Mouse (Mus musculus): ENCODE measurements around the gene Lbhd1. TPM values are rescaled to one million over a fixed set of nuclear protein-coding genes. Genes with fewer than 3 reads are reported as not detected.
"Not testable (repeated sequence)": the region's sequence is repeated elsewhere in the genome, so short reads cannot be mapped to it uniquely, and the experiment has no call there.

The Lbhd1 gene
- total RNA-seq (2021): 1 to 10 TPM; 3.4 to 7.9 TPM

DNA sequence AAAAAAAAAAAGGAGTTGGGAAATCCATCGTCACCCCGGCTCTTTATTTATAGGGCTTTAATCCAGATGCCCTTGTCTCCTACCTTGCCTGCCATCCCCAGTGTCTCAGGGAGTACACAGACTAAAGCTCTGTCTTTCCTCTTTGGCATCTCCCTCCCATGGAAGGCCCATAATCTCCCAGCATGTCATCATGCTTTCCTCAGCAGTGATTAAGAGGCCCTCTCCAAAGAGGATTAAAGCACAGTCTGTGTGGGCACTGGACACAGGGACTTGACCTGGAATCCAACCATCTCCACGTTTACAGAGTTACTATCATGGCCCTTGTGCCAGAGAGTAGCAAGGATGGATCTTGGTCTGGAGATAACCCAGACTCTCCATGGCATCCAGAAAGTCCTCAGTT, at the start of gene Lbhd1, which contains the start of gene Gm49403:
Lbhd1 (plus strand) TSS at position 117 of the 400 bp plus-strand sequence.
Gm49403 (plus strand) TSS at position 315 of the 400 bp plus-strand sequence.
- no peak for DNase-seq (ENCODE audit: extremely low spot score in 1 of 2, low spot score in 2 of 2)
- intact Hi-C loops (cut with DNase I): no loop called here

DNA sequence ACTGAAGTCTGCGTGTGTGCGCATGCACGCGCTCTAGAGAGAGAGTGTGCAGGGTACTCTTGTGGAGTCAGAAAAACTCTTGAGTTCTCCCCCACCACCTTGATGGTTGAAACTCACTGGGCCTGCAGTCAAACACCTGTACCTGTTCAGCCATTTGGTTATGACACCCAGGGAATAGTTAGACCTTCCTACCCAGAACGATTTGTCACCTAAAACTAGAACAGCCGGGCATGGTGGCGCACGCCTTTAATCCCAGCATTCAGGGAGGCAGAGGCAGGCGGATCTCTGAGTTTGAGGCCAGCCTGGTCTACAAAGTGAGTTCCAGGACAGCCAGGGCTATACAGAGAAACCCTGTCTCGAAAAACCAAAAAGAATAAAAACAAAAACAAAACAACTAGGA, 47.2 kb upstream of the Lbhd1 start:
- DNase-seq (ENCODE audit: extremely low spot score in 1 of 2, low spot score in 2 of 2); intact Hi-C loops (cut with DNase I): not testable (repeated sequence)

GRCm38 (mm10) chr19:8837251-8837791, 46.2 kb upstream of the Lbhd1 start, which contains the start of gene Bscl2:
Gene Bscl2, plus strand, starts transcription at chr19:8837467.
- intact Hi-C loops (cut with DNase I): no loop called here
- DNase-seq (ENCODE audit: extremely low spot score in 1 of 2, low spot score in 2 of 2): peak; percentile 83 to 90

- peak in 1 of 2 experiments; percentile 77 for DNase-seq (ENCODE audit: extremely low spot score in 1 of 2, low spot score in 2 of 2)
- intact Hi-C loops (cut with DNase I): no loop called here
These were observed 45.3 kb upstream of the Lbhd1 start for GRCm38 (mm10) chr19:8838041-8838730.

- DNase-seq (ENCODE audit: extremely low spot score in 1 of 2, low spot score in 2 of 2): peak; percentile 74 to 82
- intact Hi-C loops (cut with DNase I): no loop called here
These were observed 44.2 kb upstream of the Lbhd1 start, which contains the start of gene Gng3 for GRCm38 (mm10) chr19:8839103-8839907. Gene Gng3, minus strand, starts transcription at chr19:8839194.

DNA sequence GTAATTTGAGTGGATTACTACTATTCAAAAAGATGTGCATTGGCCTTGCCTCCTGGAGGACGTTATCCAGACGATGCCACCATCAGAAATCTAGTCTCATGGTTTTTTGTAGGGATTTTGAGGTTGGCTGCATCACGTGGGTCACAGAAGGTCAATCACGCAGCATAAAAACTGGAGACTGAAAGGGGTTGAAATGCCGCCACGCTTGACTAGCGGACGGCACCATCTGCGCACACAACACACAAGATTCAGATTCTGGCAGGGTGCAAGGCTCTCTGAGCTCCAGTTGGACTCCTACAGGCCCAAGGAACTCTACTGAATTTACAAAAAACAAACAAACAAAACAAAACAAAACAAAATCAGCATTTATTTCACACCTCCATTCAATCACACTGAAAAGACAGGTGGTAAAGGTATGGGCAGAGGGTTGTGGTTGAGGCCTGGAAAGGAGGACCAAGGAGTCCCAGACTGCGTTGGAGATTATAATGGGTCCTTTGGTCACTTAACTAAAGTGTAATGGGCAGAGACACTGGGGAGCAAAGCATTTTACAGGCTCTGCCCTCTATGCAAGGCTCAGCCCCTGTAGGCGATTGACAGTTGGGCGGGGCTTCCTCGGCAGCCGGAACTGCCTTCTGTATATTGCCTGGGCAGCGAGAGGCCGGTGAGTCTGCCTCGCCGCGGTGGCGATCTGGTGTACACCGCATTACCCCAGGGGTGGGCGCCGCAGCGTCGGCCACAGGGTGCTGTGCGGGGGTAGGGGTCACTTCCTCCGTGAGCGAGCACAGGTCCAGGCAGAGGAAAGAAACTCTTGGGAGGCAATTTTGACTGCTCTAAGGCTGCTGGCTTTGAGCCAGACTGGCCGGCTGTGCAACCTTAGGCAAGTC, 43.4 kb upstream of the Lbhd1 start:
- DNase-seq (ENCODE audit: extremely low spot score in 1 of 2, low spot score in 2 of 2): peak; percentile 50 to 88
- intact Hi-C loops (cut with DNase I): loop anchor here (5.0 kb wide), 1 partner anchor 57 kb away; the partner anchor contains the start of gene Ganab

DNA sequence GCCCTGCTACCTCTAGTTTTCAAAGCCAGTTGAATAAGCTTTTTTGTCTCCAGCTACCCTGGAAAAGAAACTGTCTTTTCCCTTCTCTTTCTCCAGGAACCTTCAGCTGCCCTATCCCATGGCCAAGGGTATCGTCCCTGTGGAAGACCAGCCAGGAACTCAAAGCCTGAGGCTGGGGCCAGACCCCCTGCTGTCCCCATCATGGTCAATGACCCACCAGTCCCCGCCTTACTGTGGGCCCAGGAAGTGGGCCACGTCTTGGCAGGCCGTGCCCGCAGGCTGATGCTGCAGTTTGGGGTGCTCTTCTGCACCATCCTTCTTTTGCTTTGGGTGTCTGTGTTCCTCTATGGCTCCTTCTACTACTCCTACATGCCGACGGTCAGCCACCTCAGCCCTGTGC, 42.5 kb upstream of the Lbhd1 start:
- intact Hi-C loops (cut with DNase I): loop anchor here (5.0 kb wide), 1 partner anchor 56 kb away; the partner anchor contains the start of gene Ganab
- DNase-seq (ENCODE audit: extremely low spot score in 1 of 2, low spot score in 2 of 2): no peak

DNA sequence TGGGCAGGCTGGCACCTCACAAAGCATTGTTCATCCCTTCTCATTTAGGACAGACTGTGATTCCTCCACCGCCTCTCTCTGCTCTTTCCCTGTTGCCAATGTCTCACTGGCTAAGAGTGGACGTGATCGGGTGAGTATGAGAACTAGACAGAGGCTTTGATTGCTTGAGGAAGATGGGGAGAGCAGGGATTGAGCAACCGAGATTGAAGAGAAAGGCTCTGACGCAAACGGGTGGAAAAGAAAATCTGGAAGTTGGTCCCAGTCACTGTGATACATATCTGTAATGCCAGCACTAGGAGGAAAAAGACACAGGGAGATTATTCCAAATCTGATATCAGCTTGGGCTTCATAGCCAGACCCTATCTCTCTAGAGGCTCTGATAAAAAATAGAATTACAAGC, 40.6 kb upstream of the Lbhd1 start:
- intact Hi-C loops (cut with DNase I): loop anchor here (5.0 kb wide), 1 partner anchor 54 kb away; the partner anchor contains the start of gene Ganab
- no peak for DNase-seq (ENCODE audit: extremely low spot score in 1 of 2, low spot score in 2 of 2)

GRCm38 (mm10) chr19:8844371-8845129, 39.0 kb upstream of the Lbhd1 start:
- intact Hi-C loops (cut with DNase I): loop anchor here (5.0 kb wide), 1 partner anchor 53 kb away; the partner anchor contains the start of gene Ganab
- DNase-seq (ENCODE audit: extremely low spot score in 1 of 2, low spot score in 2 of 2): peak; percentile 69 to 84

GRCm38 (mm10) chr19:8848356-8848755, 35.2 kb upstream of the Lbhd1 start:
- DNase-seq (ENCODE audit: extremely low spot score in 1 of 2, low spot score in 2 of 2): no peak
- intact Hi-C loops (cut with DNase I): no loop called here

- DNase-seq (ENCODE audit: extremely low spot score in 1 of 2, low spot score in 2 of 2): peak in 1 of 2 experiments; percentile 65
These were observed 33.1 kb upstream of the Lbhd1 start, which contains the start of gene Lrrn4cl for GRCm38 (mm10) chr19:8850402-8850901. Gene Lrrn4cl, plus strand, starts transcription at chr19:8850768.

GRCm38 (mm10) chr19:8851639-8852038, 31.9 kb upstream of the Lbhd1 start:
- no peak for DNase-seq (ENCODE audit: extremely low spot score in 1 of 2, low spot score in 2 of 2)
- intact Hi-C loops (cut with DNase I): loop anchor here (10.0 kb wide), 1 partner anchor 233 kb away; the partner anchor contains the start of gene Scgb1a1

More at GRCm38 (mm10) chr19:8850402-8850901, 33.1 kb upstream of the Lbhd1 start, which contains the start of gene Lrrn4cl:
- intact Hi-C loops (cut with DNase I): loop anchor here (10.0 kb wide), 1 partner anchor 234 kb away; the partner anchor contains the start of gene Scgb1a1

- no peak for DNase-seq (ENCODE audit: extremely low spot score in 1 of 2, low spot score in 2 of 2)
- intact Hi-C loops (cut with DNase I): loop anchor here (10.0 kb wide), 1 partner anchor 232 kb away; the partner anchor contains the start of gene Scgb1a1
These were observed 31.1 kb upstream of the Lbhd1 start for GRCm38 (mm10) chr19:8852236-8852928.

GRCm38 (mm10) chr19:8853117-8853516, 30.4 kb upstream of the Lbhd1 start:
- DNase-seq (ENCODE audit: extremely low spot score in 1 of 2, low spot score in 2 of 2): no peak

GRCm38 (mm10) chr19:8857689-8858088, 25.8 kb upstream of the Lbhd1 start:
- intact Hi-C loops (cut with DNase I): loop anchor here (10.0 kb wide), 1 partner anchor 227 kb away; the partner anchor contains the start of gene Scgb1a1
- peak in 1 of 2 experiments; percentile 69 for DNase-seq (ENCODE audit: extremely low spot score in 1 of 2, low spot score in 2 of 2)

More at GRCm38 (mm10) chr19:8853117-8853516, 30.4 kb upstream of the Lbhd1 start:
- intact Hi-C loops (cut with DNase I): loop anchor here (10.0 kb wide), 1 partner anchor 232 kb away; the partner anchor contains the start of gene Scgb1a1

DNA sequence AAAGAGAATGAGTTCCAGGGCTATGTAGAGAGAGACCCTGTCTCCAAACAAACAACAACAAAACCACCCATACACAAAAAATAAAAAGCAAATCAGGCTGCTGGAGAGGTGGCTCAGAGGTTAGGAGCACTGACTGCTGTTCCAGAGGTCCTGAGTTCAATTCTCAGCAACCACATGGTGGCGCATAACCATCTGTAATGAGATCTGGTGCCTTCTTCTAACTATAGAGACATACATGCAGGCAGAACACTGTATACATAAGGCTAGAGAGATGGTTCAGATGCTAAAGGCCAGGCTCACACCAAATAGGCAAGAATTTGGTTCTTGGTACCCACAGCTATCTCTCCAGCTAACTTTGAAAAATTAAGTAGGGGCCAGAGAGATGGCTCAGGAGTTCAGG, 24.5 kb upstream of the Lbhd1 start:
- no peak for DNase-seq (ENCODE audit: extremely low spot score in 1 of 2, low spot score in 2 of 2)
- intact Hi-C loops (cut with DNase I): loop anchor here (10.0 kb wide), 1 partner anchor 226 kb away; the partner anchor contains the start of gene Scgb1a1
